Mouse (Mus musculus) retina, adult 2 months (tissue): Measurements from ENCODE around the gene Def8.
"Not testable (repeated sequence)": the region's sequence is repeated elsewhere in the genome, so short reads cannot be mapped to it uniquely, and the experiment has no call there.

ENCODE experiments used
- DNase-seq: peaks from one replicate; pipeline ENCODE4 v3.0.0-alpha.2; 2012; ENCODE audit warnings: low read depth, low spot score

Gene Def8

DNA sequence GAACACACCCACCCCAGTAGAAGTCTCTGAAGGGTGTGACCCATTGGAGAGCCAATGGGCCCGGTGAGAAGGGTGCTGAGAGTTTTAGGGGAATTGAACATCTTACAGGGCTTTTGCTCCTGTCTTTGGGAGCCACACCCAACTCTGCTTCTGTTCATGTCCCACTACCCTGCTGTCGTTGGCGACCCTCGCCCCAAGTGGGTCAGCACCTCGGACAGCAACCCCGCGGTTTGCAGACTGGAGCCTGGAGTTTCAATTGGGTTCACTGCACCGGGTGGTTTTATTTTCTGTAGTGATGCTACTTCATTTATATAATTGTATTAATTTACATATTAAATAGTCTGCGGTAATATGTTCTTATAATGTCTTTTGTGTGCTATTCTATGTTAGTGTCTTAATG lies 9.1 kb upstream of the Def8 start:
- no peak for DNase-seq

DNA sequence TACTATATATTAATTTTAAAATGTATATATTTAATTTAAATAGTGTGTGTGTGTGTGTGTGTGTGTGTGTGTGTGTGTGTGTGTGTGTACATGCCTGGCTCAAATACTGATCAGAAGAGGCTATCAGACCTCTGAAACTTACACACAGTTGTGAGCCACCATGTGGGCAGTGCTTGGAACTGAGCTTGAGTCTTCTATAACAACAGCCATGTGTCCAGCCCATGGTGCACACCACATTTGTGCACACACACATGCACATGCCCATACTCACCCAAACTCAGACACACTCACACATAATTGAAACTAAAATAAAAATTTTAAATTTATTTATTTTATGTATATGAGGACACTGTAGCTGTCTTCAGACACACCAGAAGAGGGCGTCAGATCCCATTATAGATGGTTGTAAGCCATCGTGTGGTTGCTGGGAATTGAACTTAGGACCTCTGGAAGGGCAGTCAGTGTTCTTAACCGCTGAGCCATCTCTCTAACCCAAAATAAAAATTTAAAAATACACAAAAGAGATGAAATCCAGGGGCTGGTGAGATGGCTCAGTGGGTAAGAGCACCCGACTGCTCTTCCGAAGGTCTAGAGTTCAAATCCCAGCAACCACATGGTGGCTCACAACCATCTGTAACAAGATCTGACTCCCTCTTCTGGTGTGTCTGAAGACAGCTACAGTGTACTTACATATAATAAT lies 8.2 kb upstream of the Def8 start:
- not testable (repeated sequence) for DNase-seq

DNA sequence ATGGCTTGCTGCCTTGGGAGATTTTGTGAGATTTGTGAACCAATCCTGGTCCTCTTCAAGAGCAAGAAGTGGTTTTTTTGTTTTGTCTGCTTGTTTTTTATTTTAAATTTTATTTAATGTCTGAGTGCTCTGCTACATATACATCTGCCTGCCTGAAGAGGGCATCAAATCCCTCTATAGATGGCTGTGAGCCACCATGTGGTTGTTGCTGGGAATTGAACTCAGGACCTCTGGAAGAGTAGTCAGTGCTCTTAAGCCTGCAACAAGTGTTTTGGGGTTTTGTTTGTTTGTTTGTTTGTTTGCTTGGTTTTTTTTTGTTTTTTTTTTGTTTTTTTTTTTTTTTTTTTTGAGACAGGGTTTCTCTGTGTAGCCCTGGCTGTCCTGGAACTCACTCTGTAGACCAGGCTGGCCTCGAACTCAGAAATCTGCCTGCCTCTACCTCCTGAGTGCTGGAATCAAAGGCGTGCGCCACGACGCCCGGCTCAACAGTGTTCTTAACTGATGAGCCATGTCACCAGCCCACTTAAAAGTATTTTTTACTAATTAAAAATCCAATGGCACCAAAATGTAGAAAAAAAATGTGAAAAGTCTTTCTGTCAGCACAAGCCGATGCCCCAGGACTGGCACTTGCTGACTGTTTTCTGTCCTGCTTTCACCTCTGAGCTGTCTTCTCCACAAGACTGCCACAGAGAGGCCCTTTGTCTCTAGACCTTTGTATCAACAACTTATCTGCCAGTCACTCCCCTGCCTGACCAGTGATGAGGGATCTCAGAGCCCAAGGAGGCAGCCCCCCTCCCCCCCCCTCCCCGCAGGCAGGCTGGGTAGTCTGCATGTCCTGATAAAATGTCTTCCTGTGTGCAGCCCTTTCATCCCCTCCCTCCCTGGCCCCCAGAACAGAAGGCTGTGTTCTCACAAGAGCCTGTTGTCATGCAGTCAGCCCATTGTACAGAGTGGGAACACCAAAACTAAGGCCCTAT lies 7.1 kb upstream of the Def8 start:
- no peak for DNase-seq

DNA sequence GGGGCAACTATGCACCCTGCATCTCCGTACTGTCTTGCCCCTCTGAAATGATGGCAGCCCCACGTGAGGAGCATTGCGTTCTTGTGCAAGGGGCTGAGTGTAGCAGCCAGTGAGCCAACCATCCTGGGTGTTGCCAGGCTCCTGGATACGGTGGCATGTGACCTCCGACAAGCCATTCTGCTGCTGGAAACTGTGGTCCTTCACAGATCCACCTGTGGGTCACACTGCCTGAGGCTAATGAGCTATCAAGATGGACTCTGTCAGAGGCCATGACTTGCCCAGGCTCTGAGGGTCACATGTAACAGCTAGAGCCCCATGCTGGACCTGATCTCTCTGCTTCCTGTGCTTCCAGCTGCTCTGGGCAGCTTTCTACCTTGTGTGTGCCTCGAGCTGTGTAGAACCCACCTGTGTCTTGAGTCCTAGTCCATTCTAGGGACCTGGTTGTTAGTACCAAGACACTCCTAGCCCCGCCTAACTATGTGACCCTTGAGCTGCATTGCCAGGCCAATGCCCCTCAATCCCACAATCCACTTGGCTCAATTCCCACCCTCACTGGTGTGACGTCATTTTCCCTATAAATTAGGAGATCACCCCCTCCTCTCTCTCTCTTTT lies 6.3 kb upstream of the Def8 start:
- DNase-seq, result no peak

DNA sequence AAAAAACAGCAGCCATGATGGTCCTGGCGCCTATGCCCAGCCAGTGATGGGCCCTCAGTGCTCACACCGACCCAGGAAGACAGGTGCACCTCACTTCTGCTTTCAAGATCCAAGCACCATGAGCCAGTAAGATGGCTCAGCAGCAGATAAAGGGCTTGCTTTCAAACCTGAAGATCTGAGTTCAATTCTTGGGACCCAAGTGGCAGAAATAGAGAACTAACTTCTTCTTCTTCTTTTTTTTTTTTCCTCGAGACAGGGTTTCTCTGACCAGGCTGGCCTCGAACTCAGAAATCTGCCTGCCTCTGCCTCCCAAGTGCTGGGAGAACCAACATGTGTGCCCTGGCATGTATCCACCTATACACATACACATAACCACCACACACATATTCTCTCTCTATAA lies 3.6 kb upstream of the Def8 start:
- no peak for DNase-seq

DNA sequence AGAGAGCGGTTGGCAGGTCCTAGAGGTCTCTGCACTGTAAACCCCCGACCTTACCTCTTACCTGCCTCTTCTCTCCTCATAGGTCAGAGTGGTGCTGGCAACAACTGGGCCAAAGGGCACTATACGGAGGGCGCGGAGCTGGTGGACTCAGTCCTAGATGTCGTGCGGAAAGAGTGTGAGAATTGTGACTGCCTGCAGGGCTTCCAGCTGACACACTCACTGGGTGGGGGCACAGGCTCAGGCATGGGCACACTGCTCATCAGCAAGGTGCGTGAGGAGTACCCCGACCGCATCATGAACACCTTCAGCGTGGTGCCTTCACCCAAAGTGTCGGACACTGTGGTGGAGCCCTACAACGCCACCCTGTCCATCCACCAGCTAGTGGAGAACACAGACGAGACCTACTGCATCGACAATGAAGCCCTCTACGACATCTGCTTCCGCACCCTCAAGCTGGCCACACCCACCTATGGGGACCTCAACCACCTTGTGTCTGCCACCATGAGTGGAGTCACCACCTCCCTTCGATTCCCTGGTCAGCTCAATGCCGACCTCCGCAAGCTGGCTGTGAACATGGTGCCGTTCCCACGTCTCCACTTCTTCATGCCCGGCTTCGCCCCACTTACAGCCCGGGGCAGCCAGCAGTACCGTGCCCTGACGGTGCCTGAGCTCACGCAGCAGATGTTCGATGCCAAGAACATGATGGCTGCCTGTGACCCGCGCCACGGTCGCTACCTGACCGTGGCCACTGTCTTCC lies 2.6 kb upstream of the Def8 start:
- DNase-seq, result no peak

DNA sequence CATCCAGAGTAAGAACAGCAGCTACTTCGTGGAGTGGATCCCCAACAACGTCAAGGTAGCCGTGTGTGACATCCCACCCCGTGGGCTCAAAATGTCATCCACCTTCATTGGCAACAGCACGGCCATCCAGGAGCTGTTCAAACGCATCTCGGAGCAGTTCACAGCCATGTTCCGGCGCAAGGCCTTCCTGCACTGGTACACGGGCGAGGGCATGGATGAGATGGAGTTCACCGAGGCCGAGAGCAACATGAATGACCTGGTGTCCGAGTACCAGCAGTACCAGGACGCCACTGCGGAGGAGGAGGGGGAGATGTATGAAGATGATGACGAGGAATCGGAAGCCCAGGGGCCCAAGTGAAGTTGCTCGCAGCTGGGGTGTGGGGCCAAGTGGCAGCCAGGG lies 2.0 kb upstream of the Def8 start:
- DNase-seq, result no peak

DNA sequence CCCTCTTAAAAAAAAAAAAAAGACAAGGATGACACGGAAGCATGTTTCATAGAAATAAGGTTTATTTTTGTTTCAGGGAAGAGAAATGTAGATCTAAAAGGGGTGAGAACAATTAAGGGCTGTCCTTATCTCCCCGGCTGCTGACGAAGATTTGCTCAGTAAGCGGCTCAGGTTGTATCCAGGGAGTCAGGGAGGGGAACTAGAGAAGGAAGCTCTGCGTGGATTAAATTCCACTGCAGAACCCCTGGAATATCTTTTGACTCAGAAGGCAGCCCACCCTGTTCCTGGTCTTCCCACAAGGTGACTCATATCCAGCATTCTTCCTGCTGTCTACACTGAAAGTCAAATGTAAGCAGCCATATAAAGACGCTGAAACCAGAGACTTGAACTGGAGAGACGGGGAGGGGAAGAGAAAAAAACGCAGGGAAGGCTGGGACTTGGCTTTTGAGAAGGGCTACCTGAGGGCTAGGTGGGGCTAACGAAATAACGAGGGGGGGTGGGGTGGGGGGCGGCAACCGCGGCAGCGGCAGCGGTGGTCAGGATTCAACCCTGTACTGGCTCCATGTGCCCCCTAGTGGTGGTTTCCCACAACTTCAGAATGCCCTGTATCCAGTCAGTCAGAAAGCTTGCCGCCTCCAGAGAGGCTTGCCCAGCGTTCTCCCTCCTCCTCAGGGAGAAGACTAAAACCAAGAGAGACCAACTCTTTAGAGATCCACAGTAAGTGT lies 1.1 kb upstream of the Def8 start:
- DNase-seq, result peak; percentile 73

DNA sequence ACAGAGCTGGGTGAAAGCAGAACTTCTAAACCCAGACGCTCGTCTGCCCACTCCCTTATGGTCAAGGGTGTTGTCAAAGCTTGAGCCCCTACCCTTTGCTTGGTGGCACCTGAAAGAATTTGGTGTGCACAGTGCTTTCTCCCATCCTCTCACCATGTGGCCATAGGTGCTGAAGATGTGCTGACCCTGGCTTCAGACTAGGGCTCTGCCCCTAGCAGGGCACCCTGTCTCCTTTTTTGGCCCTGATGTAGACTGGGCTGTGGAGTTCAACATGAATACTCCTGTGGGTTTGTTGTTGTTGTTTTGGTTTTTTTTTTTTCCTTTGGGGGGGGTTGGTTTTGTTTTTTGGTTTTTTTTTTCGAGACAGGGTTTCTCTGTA lies 557 bp upstream of the Def8 start:
- no peak for DNase-seq

DNA sequence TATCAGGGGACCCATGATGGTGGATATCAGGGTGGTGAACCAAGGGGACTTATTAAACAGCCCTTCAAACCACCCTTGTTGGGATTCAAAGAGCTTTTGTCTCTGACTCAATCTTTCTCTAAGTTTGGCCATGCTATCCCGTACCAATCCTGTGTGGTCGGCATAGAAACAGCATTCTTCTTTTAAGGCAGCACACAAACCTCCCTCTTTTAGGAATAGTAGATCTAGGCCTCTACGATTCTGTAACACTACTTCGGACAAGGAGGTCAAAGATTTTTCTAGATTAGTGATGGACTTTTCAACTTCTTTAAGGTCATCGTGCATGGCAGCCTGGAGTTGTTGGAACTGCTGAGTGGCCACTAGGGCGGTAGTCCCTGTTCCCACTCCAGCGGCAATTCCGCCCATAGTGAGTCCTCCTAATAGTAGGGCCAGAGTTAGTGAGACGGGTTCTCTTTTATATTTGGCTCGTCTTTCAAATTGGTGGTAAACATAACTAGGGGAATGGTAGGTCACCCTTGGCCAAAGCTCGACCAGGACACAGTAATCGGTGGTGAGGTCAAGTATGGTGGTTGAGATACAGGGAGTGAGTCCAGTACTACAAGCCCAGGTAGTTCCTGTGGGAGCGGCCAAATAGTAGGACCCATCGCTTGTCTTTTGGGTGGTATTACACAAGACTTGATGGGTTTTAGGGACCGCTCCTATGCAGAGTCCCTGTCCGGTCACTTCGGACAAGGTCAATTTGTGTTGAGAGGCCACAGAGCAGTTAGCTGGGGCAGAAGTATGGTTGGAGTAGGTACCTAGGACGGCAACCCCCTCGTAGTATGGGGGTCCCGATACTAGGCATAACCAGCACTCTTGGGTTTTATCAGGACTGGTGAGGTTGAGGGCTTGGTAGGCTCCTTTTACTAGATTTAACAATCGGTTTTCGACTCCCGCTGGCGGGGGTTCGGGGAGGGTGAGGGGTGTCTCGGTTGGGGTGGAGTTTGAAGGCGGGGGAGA lies 3.5 kb downstream of the Def8 start:
- no peak for DNase-seq

DNA sequence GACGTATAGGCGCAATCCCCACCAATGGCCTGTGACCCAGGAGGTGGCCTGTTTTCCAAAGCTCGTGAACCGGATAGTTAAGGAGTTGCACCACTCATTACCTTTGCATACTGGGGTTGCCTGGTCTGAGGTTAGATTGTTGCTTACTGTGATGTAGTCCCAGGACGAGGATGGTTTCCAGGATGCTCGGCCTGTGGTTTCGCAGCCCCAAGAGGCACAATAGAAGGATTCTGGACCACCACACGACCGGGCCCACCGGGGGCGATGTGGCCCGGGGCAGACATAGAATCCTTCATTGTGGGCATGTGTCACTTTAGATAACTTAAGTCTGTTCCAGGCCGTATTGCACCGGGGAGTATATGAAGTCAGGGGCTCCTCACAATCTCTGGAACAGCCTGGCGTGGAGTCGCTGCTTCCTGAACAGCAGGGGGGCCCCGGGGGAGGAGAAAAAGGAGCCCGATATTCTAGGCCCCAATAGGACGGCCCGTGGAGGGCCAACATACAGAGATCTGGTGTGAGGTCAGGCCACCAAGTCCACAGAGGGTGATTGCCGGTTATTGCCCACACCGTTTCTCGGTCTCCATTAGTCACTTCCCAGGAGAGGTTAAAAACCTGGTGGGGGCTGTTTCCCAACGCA lies 4.4 kb downstream of the Def8 start:
- no peak for DNase-seq

DNA sequence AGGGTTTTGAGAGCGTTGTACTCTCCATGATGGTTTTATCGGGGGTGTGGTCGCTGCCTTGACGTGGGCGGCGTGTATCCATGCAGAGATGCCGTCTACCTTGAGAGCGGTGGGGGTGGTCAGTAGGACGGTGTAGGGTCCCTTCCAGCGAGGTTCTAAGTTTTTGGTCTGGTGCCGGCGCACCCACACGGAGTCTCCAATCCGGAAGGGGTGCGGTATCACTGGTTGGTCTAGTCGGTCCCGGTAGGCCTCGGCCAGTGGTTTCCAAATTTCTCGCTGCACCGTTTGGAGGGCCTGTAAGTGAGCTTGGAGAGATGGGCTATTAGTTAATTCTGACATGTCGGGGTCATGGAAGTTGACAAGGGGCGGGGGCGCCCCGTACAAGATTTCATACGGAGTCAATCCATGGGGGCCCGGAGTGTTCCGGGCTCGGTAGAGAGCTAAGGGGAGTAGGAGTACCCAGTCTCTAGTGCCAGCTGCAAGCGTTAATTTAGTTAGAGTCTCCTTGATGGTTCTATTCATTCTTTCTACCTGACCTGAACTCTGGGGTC lies 5.1 kb downstream of the Def8 start:
- no peak for DNase-seq

DNA sequence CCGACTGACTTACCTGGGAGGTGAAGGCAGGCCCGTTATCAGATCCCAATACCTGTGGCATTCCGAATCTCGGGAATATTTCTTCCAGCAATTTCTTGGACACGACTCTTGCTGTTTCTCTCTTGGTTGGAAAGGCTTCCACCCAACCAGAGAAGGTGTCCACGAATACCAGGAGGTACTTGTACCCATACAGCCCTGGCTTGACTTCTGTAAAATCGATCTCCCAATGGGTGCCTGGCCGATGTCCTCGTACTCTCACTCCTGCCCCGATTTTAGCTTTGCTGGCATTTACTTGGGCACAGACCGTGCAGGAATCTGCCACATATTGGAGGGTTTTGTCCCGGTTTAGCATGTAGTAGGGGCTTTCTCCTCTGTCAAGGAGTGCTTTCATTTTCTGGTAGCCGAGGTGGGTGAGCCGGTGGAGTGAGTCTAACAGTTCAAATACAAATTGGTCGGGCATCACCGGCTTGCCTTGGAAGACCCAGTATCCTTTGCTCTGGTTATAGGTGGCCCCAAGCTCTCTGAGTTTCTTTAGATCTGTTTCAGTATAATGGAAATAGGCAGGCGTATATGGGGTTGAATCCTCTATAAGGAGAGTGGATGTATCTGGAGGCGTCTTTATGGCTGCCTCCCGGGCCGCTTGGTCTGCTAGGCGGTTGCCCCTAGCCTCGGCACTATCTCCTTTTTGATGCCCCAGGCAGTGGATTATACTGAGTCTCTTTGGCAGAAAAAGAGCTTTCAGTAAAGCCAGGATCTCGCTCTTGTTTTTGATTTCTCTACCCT lies 5.8 kb downstream of the Def8 start:
- no peak for DNase-seq

DNA sequence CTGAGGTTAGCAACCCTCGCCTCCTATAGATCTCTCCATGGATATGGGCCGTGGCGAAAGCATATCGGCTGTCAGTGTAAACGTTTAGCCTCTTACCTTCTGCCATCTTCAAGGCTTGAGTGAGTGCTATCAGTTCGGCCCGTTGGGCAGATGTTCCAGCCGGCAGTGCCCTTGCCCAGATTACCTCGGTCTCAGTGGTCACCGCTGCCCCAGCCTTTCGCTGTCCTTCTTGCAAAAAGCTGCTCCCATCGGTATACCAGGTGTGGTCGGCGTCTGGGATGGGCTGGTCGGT lies 6.3 kb downstream of the Def8 start:
- not testable (repeated sequence) for DNase-seq

DNA sequence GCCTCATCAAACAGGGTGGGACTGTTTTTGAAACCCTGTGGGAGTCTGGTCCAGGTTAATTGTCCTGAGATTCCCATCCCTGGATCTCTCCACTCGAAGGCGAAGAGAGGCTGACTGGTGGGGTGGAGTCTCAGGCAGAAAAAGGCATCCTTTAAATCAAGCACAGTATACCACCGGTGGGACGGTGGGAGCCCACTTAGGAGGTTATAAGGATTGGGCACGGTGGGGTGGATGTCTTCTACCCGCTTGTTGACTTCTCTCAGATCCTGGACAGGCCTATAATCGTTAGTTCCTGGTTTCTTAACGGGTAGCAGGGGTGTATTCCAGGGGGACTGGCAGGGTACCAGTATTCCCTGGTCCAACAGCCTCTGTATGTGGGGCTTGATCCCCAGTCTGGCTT lies 7.6 kb downstream of the Def8 start:
- DNase-seq, result not testable (repeated sequence)

DNA sequence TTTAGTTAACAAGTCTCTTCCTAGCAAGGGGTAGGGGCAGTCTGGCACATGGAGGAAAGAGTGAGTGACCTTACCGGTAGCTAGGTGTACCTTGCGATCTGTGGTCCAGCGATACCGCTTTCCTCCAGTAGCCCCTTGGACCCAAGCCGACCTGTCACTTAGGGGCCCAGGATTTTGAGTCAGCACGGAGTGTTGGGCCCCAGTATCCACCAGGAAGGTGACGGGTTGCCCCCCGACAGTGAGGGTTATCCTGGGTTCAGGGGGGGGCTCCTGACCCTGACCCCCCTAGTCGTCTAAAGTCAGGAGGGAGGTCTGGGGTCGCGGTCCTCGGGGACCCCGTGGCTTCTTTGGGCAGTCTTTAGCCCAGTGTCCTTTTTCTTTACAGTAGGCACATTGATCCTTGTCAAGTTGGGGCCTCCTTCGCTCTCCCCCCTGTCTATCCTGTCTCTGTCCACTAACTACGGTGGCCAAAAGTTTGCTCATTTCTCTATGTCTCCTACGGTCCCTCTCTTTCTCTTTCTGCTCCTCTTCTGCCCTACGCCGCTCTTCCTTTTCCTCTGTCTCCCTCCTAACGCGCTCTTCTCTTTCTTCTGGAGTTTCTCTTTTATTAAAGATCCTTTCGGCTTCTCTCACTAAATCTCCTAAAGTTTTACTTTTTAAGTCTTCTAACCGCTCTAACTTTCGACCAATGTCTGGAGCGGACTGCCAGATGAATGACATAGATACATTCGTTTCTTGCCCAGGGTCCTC lies 8.5 kb downstream of the Def8 start:
- no peak for DNase-seq

DNA sequence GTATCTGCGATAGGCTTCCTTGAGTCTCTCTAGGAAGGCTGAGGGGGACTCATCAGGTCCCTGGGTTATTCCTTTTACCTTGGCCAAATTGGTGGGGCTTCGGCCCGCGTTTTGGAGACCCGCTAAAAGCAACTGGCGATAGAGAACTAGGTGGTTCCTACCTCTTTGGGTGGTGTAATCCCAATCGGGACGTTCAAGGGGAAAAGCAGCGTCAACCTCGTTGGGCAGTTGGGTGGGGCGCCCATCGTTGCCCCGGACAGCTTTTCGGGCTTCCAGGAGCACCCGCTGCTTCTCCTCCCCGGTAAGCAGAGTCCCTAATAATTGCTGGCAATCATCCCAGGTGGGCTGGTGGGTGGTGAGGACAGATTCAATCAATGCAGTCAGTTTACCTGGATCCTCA lies 9.1 kb downstream of the Def8 start:
- DNase-seq, result no peak
